Mouse (Mus musculus): ENCODE measurements around the gene Mrgprd. TPM values are rescaled to one million over a fixed set of nuclear protein-coding genes. Genes with fewer than 3 reads are reported as not detected.

The Mrgprd gene
- polyA plus RNA-seq, 1 experiment from 2014 or later = not detected

DNA sequence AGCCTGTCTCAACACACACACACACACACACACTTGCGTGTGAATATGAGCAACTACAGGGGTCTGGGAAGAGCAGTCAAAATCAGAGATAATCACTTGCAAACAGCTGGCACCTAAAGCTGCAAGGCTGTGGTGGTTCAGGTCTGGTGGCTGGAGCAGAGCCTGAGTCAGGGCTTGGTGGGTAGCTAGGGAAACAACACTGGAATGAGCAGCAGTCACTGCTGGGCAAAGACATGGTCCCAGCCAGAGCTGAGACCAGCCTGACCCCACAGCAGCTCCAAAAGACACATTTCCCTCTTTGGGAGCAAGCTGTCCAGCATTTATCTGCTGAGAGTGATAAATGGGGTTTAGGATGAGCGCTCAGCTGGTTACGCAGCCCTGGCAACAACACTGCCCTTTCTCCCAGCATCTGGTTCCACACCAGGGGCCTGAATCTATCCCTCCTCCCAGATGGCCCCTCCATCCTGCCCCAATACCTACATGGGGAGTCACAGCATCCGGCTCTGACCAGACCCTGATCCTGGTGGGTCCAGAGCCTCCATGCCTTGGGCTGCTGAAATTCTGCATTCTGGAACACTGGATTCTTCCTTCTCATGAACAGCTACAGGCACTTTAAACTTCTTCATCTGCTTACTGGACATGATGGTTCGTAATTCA, 25.7 kb downstream of the Mrgprd start:
- ATAC-seq (ENCODE audit: low read depth) (no peak), DNase-seq (ENCODE audit: low spot score) (no peak)
- no peaks in the 10 kb centered on the region for H3K36me3 ChIP-seq (ENCODE audit: control insufficient read depth, insufficient read depth, low read length)
- H3K4me1 ChIP-seq (ENCODE audit: control insufficient read depth, insufficient read depth, low read length) = no peaks in the 10 kb centered on the region
- H3K27ac ChIP-seq (replicated peaks; ENCODE audit: low read depth, low read length) = no peak overlapping the region
- no peak overlapping the region for H3K4me3 ChIP-seq (ENCODE audit: low read depth, low read length)
- no peak overlapping the region for H3K9ac ChIP-seq (ENCODE audit: low read depth, low read length)
- WGBS = 82% methylated on average over 5 of the region's 5 CpGs
- no peaks in the 10 kb centered on the region for H3K9me3 ChIP-seq (ENCODE audit: control insufficient read depth, low read length)
- no peak overlapping the region for H3K4me2 ChIP-seq (ENCODE audit: low read depth, low read length)
- H3K27me3 ChIP-seq (replicated peaks; ENCODE audit: control insufficient read depth, insufficient read depth, low read length) = no peaks in the 10 kb centered on the region

Other genes starting within 250 kb of the Mrgprd start
- not detected in 2 replicates for gene 1810010D01Rik, start 106.7 kb upstream of the Mrgprd start, polyA plus RNA-seq (2014; fragmentation: Nextera tagmentation; extraction: Ambion mirVana)
- gene Tpcn2, start 30.8 kb upstream of the Mrgprd start, polyA plus RNA-seq (2014; fragmentation: Nextera tagmentation; extraction: Ambion mirVana) = 3.6 and 3.7 TPM in 2 replicates
- 7.5 and 10.0 TPM in 2 replicates for gene Mrgprf, start 14.0 kb upstream of the Mrgprd start, polyA plus RNA-seq (2014; fragmentation: Nextera tagmentation; extraction: Ambion mirVana)